Mouse (Mus musculus) forebrain, embryonic 13.5 days (tissue): Measurements from ENCODE around the gene Sri. TPM values are rescaled to one million over a fixed set of nuclear protein-coding genes. Genes with fewer than 3 reads are reported as not detected.

ENCODE experiments used
- ATAC-seq: fragments of 200-750 bp; cut with Nextera tagmentation; 2 replicates; pipeline ENCODE4 v1.8.0; 2017
- H3K27ac ChIP-seq: fragments of 300-500 bp; sonication (generic); 2 replicates; pipeline ENCODE4 v1.5.1; 2015; ENCODE audit warnings: inconsistent platforms, mild to moderate bottlenecking, moderate library complexity
- H3K27me3 ChIP-seq: fragments of 300-500 bp; sonication (generic); 2 replicates; pipeline ENCODE4 v1.6.1; 2015; ENCODE audit warnings: mild to moderate bottlenecking, inconsistent platforms
- H3K36me3 ChIP-seq: fragments of 300-500 bp; sonication (generic); 2 replicates; pipeline ENCODE4 v1.6.1; 2015; ENCODE audit warnings: mild to moderate bottlenecking, inconsistent platforms; ENCODE audit not compliant: poor library complexity, severe bottlenecking
- H3K4me1 ChIP-seq: fragments of 300-500 bp; sonication (generic); 2 replicates; pipeline ENCODE4 v1.6.1; 2015; ENCODE audit warnings: inconsistent platforms
- H3K4me2 ChIP-seq: fragments of 300-500 bp; sonication (generic); 2 replicates; pipeline ENCODE4 v1.6.1; 2015; ENCODE audit warnings: inconsistent platforms, mild to moderate bottlenecking, moderate library complexity
- H3K4me3 ChIP-seq: fragments of 300-500 bp; sonication (generic); 2 replicates; pipeline ENCODE4 v1.5.1; 2015; ENCODE audit warnings: mild to moderate bottlenecking, inconsistent platforms
- H3K9ac ChIP-seq: fragments of 300-500 bp; sonication (generic); 2 replicates; pipeline ENCODE4 v1.6.1; 2015; ENCODE audit warnings: mild to moderate bottlenecking, inconsistent platforms
- H3K9me3 ChIP-seq: fragments of 300-500 bp; sonication (generic); replicated peaks from 2 replicates; pipeline ENCODE4 v1.6.1; 2016; ENCODE audit warnings: inconsistent platforms
- WGBS: fragments of 180-500 bp; shearing (Covaris S2); methylation state at CpG from one replicate; pipeline ENCODE4 v1.1.7; 2015; 5-methylcytosine and 5-hydroxymethylcytosine counted together
- polyA plus RNA-seq: library from polyadenylated mRNA; unstranded; fragments of >200 nt; fragmentation: Nextera tagmentation; extraction: Ambion mirVana; gene quantifications from 2 replicates; pipeline ENCODE4 v1.2.1, GENCODE M21; 2015

Sri gene
- polyA plus RNA-seq, 1 experiment from 2014 or later = 135 TPM

DNA sequence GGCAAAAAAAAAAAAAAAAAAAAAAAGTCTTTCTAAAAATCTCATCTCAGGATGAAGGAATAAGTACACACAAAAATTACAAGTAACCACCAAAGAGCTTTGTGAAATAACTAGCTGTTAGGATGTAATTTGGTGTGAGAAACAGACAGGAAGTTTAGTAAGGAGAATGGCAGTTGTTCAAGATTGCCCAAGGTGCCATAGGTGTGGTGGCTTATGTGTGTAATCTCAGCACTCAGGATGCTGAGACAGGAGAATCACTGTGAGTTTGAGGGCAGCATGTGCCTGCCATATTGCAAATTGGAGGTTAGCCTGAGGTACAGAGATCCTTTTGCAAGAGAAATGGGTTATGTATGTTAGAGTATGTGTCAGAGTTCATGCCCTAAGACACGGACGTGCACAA is 16.6 kb downstream of the Sri start:
- 98% methylated on average over 2 of the region's 2 CpGs for WGBS
- peaks cover 62% of the 10 kb centered on the region for H3K36me3 ChIP-seq
- no peaks in the 10 kb centered on the region for H3K27me3 ChIP-seq
- no peak overlapping the region for H3K4me2 ChIP-seq
- no peak overlapping the region for H3K9ac ChIP-seq
- ATAC-seq = no peak
- no peak overlapping the region for H3K4me3 ChIP-seq
- no peak overlapping the region for H3K27ac ChIP-seq
- H3K4me1 ChIP-seq = peaks cover 4% of the 10 kb centered on the region; the same call in 1 of the 2 replicates
- H3K9me3 ChIP-seq = no peaks in the 10 kb centered on the region

DNA sequence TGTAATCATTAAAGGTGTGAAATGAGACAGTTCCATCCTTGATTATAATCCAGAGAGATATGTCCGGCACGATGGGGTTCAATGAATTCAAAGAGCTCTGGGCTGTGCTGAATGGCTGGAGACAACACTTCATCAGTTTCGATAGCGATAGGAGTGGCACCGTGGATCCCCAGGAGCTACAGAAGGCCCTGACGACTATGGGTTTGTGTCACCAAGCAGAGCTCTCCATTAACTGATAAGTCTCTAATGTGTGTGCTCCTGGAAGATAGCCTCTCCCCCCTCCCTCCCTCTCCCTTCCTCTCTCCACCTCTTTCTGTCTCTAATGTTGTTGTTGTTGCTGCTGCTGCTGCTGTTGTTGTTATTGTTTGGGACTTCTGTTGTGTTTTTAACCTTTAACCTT is 17.3 kb downstream of the Sri start:
- Histone ChIP-seq H3K36me3 (peaks cover 62% of the 10 kb centered on the region), H3K4me3 (no peak overlapping the region), H3K4me1 (no peaks in the 10 kb centered on the region), H3K9ac (no peak overlapping the region), H3K4me2 (no peak overlapping the region), H3K27me3 (no peaks in the 10 kb centered on the region), H3K27ac (no peak overlapping the region), H3K9me3 (no peaks in the 10 kb centered on the region)
- no peak for ATAC-seq
- 75% methylated on average over 6 of the region's 6 CpGs for WGBS

DNA sequence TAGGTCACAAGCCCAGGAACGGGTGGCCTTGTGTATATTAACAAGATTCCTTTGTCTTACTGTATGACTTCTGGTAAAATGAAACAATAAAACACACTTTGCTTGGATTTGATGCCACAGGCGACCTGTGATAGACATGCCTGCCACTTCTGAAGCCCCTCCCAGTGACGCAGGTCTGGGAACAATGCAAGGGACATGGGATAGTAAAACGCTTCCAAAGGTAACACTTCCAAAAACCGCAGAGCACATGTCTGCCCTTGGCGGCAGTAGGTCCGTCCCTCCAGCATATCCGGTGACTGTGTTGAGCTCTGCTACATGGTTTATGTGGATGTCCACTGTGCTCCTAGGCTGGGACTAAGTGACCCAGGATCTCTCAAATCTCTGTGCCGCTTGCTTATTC is 27.5 kb downstream of the Sri start:
- H3K4me3 ChIP-seq = no peak overlapping the region
- no peak for ATAC-seq
- H3K36me3 ChIP-seq = peaks cover 15% of the 10 kb centered on the region; the same call in 1 of the 2 replicates
- no peaks in the 10 kb centered on the region for H3K9me3 ChIP-seq
- WGBS = 93% methylated on average over 9 of the region's 9 CpGs
- no peak overlapping the region for H3K27ac ChIP-seq
- no peaks in the 10 kb centered on the region for H3K27me3 ChIP-seq
- no peak overlapping the region for H3K9ac ChIP-seq
- H3K4me2 ChIP-seq = no peak overlapping the region
- H3K4me1 ChIP-seq = 0 out of 2 replicates have a peak, but pooled peaks cover 4% of the 10 kb centered on the region

DNA sequence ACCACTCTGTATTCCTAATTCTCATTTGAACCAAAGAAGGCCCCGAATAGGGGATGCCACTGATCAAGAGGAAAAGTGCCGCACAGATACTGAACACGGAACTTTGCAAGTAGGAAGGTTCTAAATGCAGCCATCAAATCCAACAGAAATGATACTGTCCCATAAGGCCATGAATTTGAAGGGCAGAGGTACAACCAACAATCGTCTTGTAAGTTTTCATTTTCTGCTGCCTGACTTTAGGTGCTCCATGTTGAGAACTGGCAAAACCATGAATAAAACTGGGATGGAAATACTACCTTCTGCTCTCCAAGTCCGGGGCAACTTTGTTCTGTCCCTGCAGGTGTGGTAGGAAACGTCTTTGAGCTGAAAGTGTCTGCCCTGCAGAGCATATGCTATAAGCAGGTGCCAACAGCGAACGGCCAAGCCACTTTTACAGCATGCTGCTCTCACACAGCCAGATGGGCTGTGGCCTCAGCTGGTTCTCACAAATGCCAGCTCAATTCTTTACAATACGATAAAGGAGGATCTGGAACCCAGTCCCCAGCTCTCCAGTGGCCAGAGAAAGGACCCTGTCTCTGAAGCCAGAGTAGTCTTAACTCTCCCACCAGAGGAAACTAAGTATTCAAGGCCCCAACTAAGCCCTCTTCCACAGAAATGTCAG is 28.2 kb downstream of the Sri start:
- Histone ChIP-seq H3K9ac (no peak overlapping the region), H3K36me3 (peaks cover 15% of the 10 kb centered on the region; the same call in 1 of the 2 replicates), H3K4me2 (no peak overlapping the region), H3K9me3 (no peaks in the 10 kb centered on the region), H3K4me1 (0 out of 2 replicates have a peak, but pooled peaks cover 4% of the 10 kb centered on the region), H3K4me3 (no peak overlapping the region), H3K27ac (no peak overlapping the region), H3K27me3 (no peaks in the 10 kb centered on the region)
- WGBS = 90% methylated on average over 9 of the region's 9 CpGs
- ATAC-seq = no peak

DNA sequence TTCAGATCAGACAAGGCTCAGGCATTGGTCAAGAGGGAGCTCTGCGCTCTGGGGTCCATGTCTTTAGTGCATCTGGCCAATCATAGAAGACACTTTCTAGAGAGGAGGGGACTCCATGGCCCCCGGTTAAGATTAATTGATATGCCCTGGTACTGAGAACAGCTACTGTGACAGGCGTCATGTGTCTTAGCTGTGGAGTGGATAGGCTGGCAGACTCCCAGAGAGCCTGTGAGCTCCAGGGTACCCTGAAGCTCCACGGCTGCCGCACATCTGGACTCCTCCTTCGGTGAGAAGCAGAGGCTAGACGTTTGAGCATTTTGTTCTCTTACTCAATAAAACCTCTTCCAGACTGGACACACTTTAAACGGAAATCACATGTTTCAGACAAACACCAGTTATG is 31.6 kb downstream of the Sri start:
- H3K4me3 ChIP-seq = no peak overlapping the region
- ATAC-seq = no peak
- H3K4me2 ChIP-seq = no peak overlapping the region
- H3K4me1 ChIP-seq = 0 out of 2 replicates have a peak, but pooled peaks cover 4% of the 10 kb centered on the region
- peaks cover 14% of the 10 kb centered on the region; the same call in 1 of the 2 replicates for H3K36me3 ChIP-seq
- no peak overlapping the region for H3K9ac ChIP-seq
- 90% methylated on average over 8 of the region's 8 CpGs for WGBS
- no peaks in the 10 kb centered on the region for H3K27me3 ChIP-seq
- no peaks in the 10 kb centered on the region for H3K9me3 ChIP-seq
- H3K27ac ChIP-seq = no peak overlapping the region

DNA sequence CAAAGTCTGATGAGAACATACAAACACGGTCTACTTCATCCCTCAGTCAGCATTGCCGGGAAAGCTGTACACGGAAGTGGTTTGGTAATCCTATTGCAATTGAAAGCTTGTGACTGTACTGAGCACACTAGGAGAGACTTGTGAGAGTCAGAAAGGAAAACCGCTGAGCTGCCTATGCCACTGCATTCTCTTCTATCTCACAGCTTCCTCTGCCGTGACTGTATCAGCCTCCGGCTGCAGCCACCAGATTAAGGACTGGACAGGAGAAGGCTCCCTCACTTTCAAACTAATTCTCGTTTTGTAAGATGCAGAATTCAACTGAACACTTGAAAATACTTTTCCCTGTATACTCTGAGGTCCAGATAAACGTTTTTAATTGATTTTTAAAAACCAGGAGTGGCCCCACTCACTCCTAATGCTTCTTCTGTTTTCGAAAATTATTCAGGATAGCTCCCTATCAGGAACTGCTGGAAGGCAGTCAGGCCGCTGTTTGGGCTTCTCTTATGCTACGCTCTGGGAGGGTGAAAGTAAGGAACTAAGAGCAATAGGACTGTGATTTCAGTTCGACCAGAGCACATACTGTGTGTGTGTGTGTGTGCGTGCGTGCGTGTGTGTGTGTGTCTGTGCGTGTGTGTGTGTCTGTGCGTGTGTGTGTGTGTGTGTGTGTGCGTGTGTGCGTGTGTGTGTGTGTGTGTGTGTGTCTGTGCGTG is 37.1 kb downstream of the Sri start:
- Histone ChIP-seq H3K4me1 (no peaks in the 10 kb centered on the region), H3K27me3 (no peaks in the 10 kb centered on the region), H3K9ac (no peak overlapping the region), H3K4me2 (no peak overlapping the region), H3K27ac (no peak overlapping the region), H3K4me3 (no peak overlapping the region), H3K9me3 (no peaks in the 10 kb centered on the region), H3K36me3 (no peaks in the 10 kb centered on the region)
- ATAC-seq = no peak
- WGBS = 70% methylated on average over 20 of the region's 20 CpGs

DNA sequence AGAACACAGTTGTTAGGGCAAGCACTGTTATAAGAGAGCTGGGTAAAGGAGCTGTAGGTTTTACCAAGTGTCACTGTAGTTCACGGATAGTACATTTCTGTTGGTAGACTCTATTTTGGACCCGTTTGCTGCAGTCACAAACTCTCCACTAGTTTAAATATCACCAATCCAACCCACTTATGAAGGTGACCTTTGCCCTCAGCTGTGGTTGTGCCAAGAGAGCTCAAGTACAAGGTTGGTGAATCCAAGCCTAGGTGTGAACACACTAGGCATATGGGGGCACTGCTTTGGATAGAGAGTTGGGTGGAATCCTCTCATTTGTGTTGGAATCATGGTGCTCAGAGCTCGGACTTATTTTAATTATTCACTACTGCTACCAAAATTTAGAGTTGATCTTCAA is 39.8 kb downstream of the Sri start:
- Histone ChIP-seq H3K4me1 (no peaks in the 10 kb centered on the region), H3K4me2 (no peak overlapping the region), H3K9ac (no peak overlapping the region), H3K9me3 (no peaks in the 10 kb centered on the region), H3K27me3 (no peaks in the 10 kb centered on the region), H3K27ac (no peak overlapping the region), H3K4me3 (no peak overlapping the region), H3K36me3 (no peaks in the 10 kb centered on the region)
- ATAC-seq = no peak
- 99% methylated on average over 3 of the region's 3 CpGs for WGBS

DNA sequence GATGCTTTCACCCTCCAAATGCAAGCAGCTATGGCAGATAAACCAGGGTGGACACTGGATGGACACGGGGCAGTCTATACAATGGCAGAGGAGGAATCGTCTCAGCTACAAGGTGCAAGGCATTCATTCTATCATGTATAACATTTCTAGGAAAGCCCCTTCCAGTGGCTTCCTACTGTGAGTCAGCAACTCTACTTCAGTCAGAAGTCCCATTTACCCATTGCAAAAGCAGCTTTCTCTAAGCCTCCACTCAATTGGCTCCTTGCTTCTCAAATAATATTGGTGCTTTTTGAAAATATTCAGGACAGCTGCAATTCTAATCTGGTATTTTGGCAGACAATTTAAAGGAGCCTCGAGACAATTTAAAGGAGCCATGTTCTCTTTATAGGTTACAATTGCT is 42.3 kb downstream of the Sri start:
- Histone ChIP-seq H3K9me3 (no peaks in the 10 kb centered on the region), H3K9ac (no peak overlapping the region), H3K4me1 (no peaks in the 10 kb centered on the region), H3K4me3 (no peak overlapping the region), H3K27me3 (no peaks in the 10 kb centered on the region), H3K36me3 (peaks cover 4% of the 10 kb centered on the region), H3K4me2 (no peak overlapping the region), H3K27ac (no peak overlapping the region)
- no peak for ATAC-seq
- WGBS = 81% methylated on average over 3 of the region's 3 CpGs

DNA sequence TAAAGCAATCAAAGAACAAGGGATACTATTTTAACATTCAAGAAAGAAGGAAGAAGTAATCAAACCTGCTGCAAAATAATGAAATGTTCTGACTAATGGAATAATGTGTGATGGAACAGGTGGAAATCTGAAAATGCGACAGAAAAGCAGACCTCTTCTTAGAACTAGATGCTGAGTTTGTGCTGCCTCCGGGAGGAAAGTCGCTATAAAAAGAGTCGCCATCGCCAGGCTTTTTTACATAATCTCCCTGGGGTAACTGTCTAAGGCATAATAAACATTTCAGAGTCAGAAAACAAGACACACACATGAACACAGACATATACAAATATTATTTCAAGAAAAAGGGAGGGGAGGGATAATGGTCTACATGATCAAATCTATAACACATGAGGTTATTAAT is 49.0 kb downstream of the Sri start:
- Histone ChIP-seq H3K9ac (no peak overlapping the region), H3K27ac (no peak overlapping the region), H3K36me3 (peaks cover 4% of the 10 kb centered on the region), H3K4me3 (no peak overlapping the region), H3K4me1 (no peaks in the 10 kb centered on the region), H3K27me3 (no peaks in the 10 kb centered on the region), H3K9me3 (no peaks in the 10 kb centered on the region), H3K4me2 (no peak overlapping the region)
- 90% methylated on average over 5 of the region's 5 CpGs for whole genome bisulfite sequencing
- ATAC-seq = no peak

DNA sequence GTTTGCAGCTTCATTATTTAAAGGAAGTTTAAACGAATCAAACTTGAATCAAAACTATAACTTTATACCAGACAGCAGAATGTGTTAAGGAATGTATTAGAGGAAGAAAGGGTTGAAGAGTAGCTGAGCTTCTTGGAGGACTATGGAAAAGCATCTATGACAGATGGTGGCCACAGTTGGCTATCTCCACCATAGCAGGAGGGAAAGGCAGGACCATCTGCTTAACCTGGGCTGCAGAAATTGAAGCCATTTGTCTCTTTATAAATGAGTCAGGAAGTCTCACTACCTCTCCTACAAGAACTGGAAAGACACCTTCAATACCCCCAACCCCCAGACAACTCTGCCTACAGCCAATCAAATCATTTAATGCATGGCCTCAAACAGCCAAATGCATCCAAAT is 49.8 kb downstream of the Sri start:
- peaks cover 4% of the 10 kb centered on the region for H3K36me3 ChIP-seq
- no peaks in the 10 kb centered on the region for H3K9me3 ChIP-seq
- 89% methylated on average over 1 of the region's 1 CpGs for WGBS
- no peak overlapping the region for H3K4me2 ChIP-seq
- no peak for ATAC-seq
- H3K27me3 ChIP-seq = no peaks in the 10 kb centered on the region
- H3K27ac ChIP-seq = no peak overlapping the region
- H3K4me3 ChIP-seq = no peak overlapping the region
- H3K9ac ChIP-seq = no peak overlapping the region
- no peaks in the 10 kb centered on the region for H3K4me1 ChIP-seq

DNA sequence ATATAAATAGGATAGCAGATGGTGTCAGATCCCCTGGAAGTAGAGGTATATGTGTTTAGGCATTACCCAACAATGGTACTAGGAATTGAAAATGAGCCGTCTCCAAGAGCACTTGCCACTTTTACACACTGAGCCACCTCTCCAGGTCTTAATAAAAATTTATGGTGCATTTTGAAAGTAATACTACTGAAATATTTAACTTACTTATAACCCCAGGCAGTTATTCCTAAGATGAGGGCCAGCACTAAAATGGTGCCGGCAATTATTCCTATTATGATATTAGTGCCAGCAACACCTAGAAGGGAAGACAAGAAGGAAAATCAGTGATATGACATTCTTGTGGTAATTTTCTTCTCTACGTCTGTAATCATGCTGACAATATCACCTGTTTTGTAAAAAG is 65.8 kb downstream of the Sri start:
- peaks cover 4% of the 10 kb centered on the region; the same call in 1 of the 2 replicates for H3K4me1 ChIP-seq

DNA sequence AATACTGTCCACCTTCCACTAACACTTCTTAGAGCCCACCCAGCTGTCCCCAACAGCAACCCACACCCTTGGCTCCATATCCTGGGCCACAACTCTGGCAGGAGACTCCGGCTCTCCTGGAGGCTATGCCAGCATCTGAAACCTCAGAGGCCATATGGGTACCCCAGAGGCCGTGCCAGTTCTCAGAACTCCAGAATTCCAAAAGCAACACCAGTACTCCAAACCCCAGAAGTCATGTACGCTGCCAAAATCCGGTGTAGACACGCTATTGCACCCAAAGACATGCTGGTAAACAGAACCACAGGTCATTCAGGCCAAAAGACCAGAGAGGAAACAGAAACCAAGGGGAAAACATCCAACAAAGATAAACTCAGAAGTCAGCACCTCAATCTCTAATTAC is 66.4 kb downstream of the Sri start:
- H3K27me3 ChIP-seq = no peaks in the 10 kb centered on the region
- no peak overlapping the region for H3K4me3 ChIP-seq
- no peak overlapping the region for H3K27ac ChIP-seq
- H3K36me3 ChIP-seq = no peaks in the 10 kb centered on the region
- H3K9ac ChIP-seq = no peak overlapping the region
- H3K4me2 ChIP-seq = no peak overlapping the region
- H3K9me3 ChIP-seq = no peaks in the 10 kb centered on the region
- WGBS = 93% methylated on average over 5 of the region's 5 CpGs
- H3K4me1 ChIP-seq = peaks cover 4% of the 10 kb centered on the region; the same call in 1 of the 2 replicates
- no peak for ATAC-seq

More for the DNA sequence above, 65.8 kb downstream of the Sri start:
- WGBS = 93% methylated on average over 3 of the region's 3 CpGs
- Histone ChIP-seq H3K9ac (no peak overlapping the region), H3K36me3 (no peaks in the 10 kb centered on the region), H3K27ac (no peak overlapping the region), H3K4me2 (no peak overlapping the region), H3K4me3 (no peak overlapping the region), H3K27me3 (no peaks in the 10 kb centered on the region), H3K9me3 (no peaks in the 10 kb centered on the region)
- ATAC-seq = no peak
